Mouse (Mus musculus) heart, embryonic 10.5 days (tissue): Measurements from ENCODE around the gene Usp1. TPM values are rescaled to one million over a fixed set of nuclear protein-coding genes. Genes with fewer than 3 reads are reported as not detected.
A peak's percentile ranks its signal among the peaks of the same experiment; 100 is the strongest.
"Not testable (repeated sequence)": the region's sequence is repeated elsewhere in the genome, so short reads cannot be mapped to it uniquely, and the experiment has no call there.

ENCODE experiments used
- DNase-seq: peaks from one replicate; pipeline ENCODE4 v3.0.0-alpha.2; 2017; ENCODE audit warnings: low spot score
- H3K27ac ChIP-seq: fragments of 300-500 bp; sonication (generic); 2 replicates; pipeline ENCODE4 v1.5.1; 2016; ENCODE audit warnings: mild to moderate bottlenecking
- H3K27me3 ChIP-seq: fragments of 300-500 bp; sonication (generic); 2 replicates; pipeline ENCODE4 v1.6.1; 2016; ENCODE audit warnings: mild to moderate bottlenecking; ENCODE audit not compliant: poor library complexity, insufficient read depth, severe bottlenecking
- H3K36me3 ChIP-seq: fragments of 300-500 bp; sonication (generic); 2 replicates; pipeline ENCODE4 v1.6.1; 2016; ENCODE audit warnings: mild to moderate bottlenecking, moderate library complexity
- H3K4me1 ChIP-seq: fragments of 300-500 bp; sonication (generic); 2 replicates; pipeline ENCODE4 v1.6.1; 2016; ENCODE audit warnings: mild to moderate bottlenecking
- H3K4me3 ChIP-seq: fragments of 300-500 bp; sonication (generic); 2 replicates; pipeline ENCODE4 v1.5.1; 2016; ENCODE audit warnings: mild to moderate bottlenecking, moderate library complexity
- H3K9me3 ChIP-seq: fragments of 300-500 bp; sonication (generic); 2 replicates; pipeline ENCODE4 v1.6.1; 2016; ENCODE audit warnings: mild to moderate bottlenecking, moderate library complexity
- WGBS: fragments of 180-500 bp; shearing (Covaris S2); methylation state at CpG from one replicate; pipeline ENCODE4 v1.1.7; 2016; 5-methylcytosine and 5-hydroxymethylcytosine counted together
- polyA plus RNA-seq: library from polyadenylated mRNA; unstranded; fragments of >200 nt; fragmentation: Nextera tagmentation; extraction: Ambion mirVana; gene quantifications from 2 replicates; pipeline ENCODE4 v1.2.1, GENCODE M21; 2016

Gene Usp1
- polyA plus RNA-seq, 1 experiment from 2014 or later = 80.7 TPM

- peak; percentile 46 for DNase-seq
- Histone ChIP-seq H3K9me3 (no peaks in the 10 kb centered on the region), H3K27ac (no peak overlapping the region; the same call in 1 of the 2 replicates), H3K27me3 (no peaks in the 10 kb centered on the region), H3K4me1 (peaks cover 14% of the 10 kb centered on the region), H3K36me3 (peaks cover 12% of the 10 kb centered on the region), H3K4me3 (peak overlapping the region; percentile 99)
- 33% methylated on average over 6 of the region's 6 CpGs for WGBS
Observed at GRCm38 (mm10) chr4:98925250-98925781, 1.7 kb downstream of the Usp1 start.

DNA sequence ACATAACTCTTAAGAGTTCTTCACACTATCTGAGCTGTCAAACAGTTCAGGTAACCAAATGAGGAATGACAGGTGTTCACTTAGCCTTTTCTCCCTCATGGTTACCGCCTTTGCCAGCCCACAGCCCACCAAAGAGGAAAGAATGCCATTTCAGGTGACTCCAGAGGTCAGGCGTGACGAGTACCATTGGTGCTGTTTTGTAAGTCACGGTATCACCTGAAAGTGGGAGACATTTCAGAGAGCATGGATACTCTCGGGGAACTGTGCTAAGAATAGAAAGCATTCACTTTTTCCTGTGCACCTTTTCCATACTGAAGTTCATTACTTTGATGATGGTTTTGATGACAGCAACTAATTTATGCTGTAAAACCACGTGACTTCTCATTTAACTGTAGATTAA, 12.4 kb downstream of the Usp1 start:
- no peak overlapping the region for H3K27ac ChIP-seq
- peaks cover 67% of the 10 kb centered on the region for H3K36me3 ChIP-seq
- no peaks in the 10 kb centered on the region for H3K27me3 ChIP-seq
- no peaks in the 10 kb centered on the region for H3K9me3 ChIP-seq
- WGBS = 81% methylated on average over 6 of the region's 6 CpGs
- H3K4me3 ChIP-seq = no peak overlapping the region
- H3K4me1 ChIP-seq = no peaks in the 10 kb centered on the region
- no peak for DNase-seq

- not testable (repeated sequence) for H3K27me3 ChIP-seq, H3K4me1 ChIP-seq, DNase-seq, H3K27ac ChIP-seq, H3K9me3 ChIP-seq, H3K4me3 ChIP-seq
- WGBS = 88% methylated on average over 6 of the region's 6 CpGs
- peaks cover 63% of the 10 kb centered on the region for H3K36me3 ChIP-seq
Observed at GRCm38 (mm10) chr4:98938210-98938609, 14.6 kb downstream of the Usp1 start.

- Histone ChIP-seq H3K27ac (no peak overlapping the region), H3K27me3 (no peaks in the 10 kb centered on the region), H3K36me3 (peaks cover 16% of the 10 kb centered on the region), H3K9me3 (no peaks in the 10 kb centered on the region), H3K4me3 (no peak overlapping the region), H3K4me1 (no peaks in the 10 kb centered on the region)
- DNase-seq = no peak
Observed at GRCm38 (mm10) chr4:98950563-98950962, 27.0 kb downstream of the Usp1 start.

GRCm38 (mm10) chr4:98955986-98956385, 32.4 kb downstream of the Usp1 start:
- H3K4me3 ChIP-seq = no peak overlapping the region
- no peaks in the 10 kb centered on the region for H3K4me1 ChIP-seq
- H3K36me3 ChIP-seq = peaks cover 47% of the 10 kb centered on the region
- H3K9me3 ChIP-seq = no peaks in the 10 kb centered on the region
- DNase-seq = no peak
- H3K27me3 ChIP-seq = no peaks in the 10 kb centered on the region
- H3K27ac ChIP-seq = no peak overlapping the region
- WGBS = 93% methylated on average over 8 of the region's 8 CpGs

DNA sequence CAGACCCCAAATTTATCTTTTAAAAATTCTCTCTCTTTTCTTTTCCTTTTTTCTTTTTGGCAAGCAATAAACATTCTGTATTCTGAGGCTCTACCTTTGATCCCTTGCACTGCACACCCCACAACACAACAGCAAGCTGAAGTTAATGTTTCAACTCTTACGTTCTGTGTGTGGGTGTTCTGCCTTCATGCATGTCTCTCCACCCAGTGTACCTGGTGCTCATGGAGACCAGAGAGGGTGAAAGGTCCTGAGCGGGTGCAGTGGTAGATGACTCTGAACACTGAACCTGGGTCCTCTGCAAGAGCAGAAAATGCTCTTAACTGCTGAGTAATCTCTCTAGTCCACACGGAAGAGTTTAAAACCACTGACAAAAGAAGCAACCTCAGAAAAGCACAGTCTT, 36.6 kb downstream of the Usp1 start:
- H3K27ac ChIP-seq = no peak overlapping the region
- no peak for DNase-seq
- H3K27me3 ChIP-seq = no peaks in the 10 kb centered on the region
- 84% methylated on average over 3 of the region's 3 CpGs for WGBS
- no peaks in the 10 kb centered on the region for H3K4me1 ChIP-seq
- H3K9me3 ChIP-seq = no peaks in the 10 kb centered on the region
- peaks cover 65% of the 10 kb centered on the region for H3K36me3 ChIP-seq
- H3K4me3 ChIP-seq = no peak overlapping the region

DNA sequence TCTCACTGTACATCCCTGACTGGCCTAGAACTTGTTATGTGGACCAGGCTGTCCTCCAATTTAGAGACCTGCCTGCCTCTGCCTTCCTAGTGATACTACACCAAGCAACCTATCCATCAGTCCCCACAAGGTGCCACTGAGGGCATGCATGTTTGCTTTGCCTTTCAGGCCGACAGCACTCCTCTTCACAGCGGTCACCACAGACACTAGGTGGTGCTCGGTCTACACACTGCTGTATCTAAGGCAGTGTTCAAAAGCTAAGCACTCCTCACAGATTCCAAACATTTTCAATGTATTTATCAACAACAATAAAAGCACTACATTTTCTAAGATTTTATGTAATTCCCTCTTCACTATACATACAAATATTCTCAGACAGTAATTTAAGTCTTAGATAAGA, 46.3 kb downstream of the Usp1 start:
- no peaks in the 10 kb centered on the region for H3K27me3 ChIP-seq
- H3K4me1 ChIP-seq = no peaks in the 10 kb centered on the region
- no peak for DNase-seq
- 81% methylated on average over 3 of the region's 3 CpGs for WGBS
- no peak overlapping the region for H3K4me3 ChIP-seq
- H3K36me3 ChIP-seq = peaks cover 70% of the 10 kb centered on the region
- no peak overlapping the region for H3K27ac ChIP-seq
- H3K9me3 ChIP-seq = no peaks in the 10 kb centered on the region

DNA sequence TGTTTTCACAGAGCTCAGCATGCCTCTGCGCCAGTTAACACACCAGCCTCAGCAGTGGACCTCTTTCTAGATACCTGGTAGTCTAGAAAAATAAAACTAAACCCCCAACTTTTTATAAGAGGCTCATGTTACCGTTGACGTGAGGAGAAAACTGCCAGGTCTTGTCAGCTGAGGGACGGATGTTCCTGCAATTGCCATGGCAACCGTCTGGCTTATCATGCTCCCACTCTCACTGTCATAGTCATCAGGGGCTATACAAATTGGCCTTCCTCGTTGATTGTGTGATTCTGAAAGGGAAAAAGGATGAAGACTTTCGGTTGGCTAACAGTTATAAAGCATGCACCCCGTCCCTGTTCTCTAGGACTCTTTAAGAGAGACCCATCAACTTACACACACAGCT, 52.1 kb downstream of the Usp1 start:
- Histone ChIP-seq H3K4me3 (no peak overlapping the region), H3K36me3 (peaks cover 45% of the 10 kb centered on the region)

GRCm38 (mm10) chr4:98978288-98978687, 54.7 kb downstream of the Usp1 start:
- not testable (repeated sequence) for H3K27me3 ChIP-seq, H3K4me3 ChIP-seq, H3K4me1 ChIP-seq, H3K27ac ChIP-seq, H3K9me3 ChIP-seq, DNase-seq
- WGBS = 95% methylated on average over 2 of the region's 2 CpGs
- H3K36me3 ChIP-seq = peaks cover 29% of the 10 kb centered on the region

More for the DNA sequence above, 52.1 kb downstream of the Usp1 start:
- H3K4me1 ChIP-seq = no peaks in the 10 kb centered on the region
- 71% methylated on average over 8 of the region's 8 CpGs for WGBS
- no peaks in the 10 kb centered on the region for H3K27me3 ChIP-seq
- H3K9me3 ChIP-seq = no peaks in the 10 kb centered on the region
- no peak overlapping the region for H3K27ac ChIP-seq
- no peak for DNase-seq

- Histone ChIP-seq H3K9me3 (no peaks in the 10 kb centered on the region), H3K36me3 (peaks cover 30% of the 10 kb centered on the region), H3K27me3 (no peaks in the 10 kb centered on the region), H3K4me1 (no peaks in the 10 kb centered on the region), H3K4me3 (no peak overlapping the region), H3K27ac (no peak overlapping the region)
- WGBS = 81% methylated on average over 2 of the region's 2 CpGs
- DNase-seq = no peak
Observed at GRCm38 (mm10) chr4:98978693-98979092, 55.1 kb downstream of the Usp1 start.

- not testable (repeated sequence) for H3K27ac ChIP-seq, H3K27me3 ChIP-seq, H3K4me3 ChIP-seq, DNase-seq, H3K9me3 ChIP-seq, H3K4me1 ChIP-seq
- 84% methylated on average over 3 of the region's 3 CpGs for WGBS
- peaks cover 38% of the 10 kb centered on the region for H3K36me3 ChIP-seq
Observed at GRCm38 (mm10) chr4:98979976-98980375, 56.4 kb downstream of the Usp1 start.

DNA sequence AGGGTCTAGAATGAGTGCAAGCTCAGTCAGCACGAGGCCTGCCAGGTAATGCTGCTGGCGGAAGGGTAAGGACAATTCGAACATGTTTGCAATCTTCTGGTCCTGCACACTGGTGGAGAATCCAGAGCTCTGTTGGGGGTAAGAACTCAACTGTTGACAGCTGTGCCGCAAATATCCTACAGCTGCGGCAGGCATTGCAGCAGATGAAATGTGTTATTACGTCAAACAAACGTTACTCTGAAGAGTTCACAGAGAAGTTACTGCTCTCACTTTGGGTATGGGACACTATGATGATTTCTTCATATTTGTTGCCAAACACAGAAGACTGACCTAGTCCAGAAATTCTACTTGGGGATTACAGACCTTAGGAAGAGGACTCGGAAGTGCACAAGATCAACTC, 61.1 kb downstream of the Usp1 start:
- 90% methylated on average over 8 of the region's 8 CpGs for WGBS
- H3K4me1 ChIP-seq = no peaks in the 10 kb centered on the region
- H3K4me3 ChIP-seq = no peak overlapping the region
- H3K36me3 ChIP-seq = peaks cover 52% of the 10 kb centered on the region
- no peaks in the 10 kb centered on the region for H3K9me3 ChIP-seq
- H3K27ac ChIP-seq = no peak overlapping the region
- no peak for DNase-seq
- H3K27me3 ChIP-seq = no peaks in the 10 kb centered on the region
